Mouse (Mus musculus) forebrain, embryonic 11.5 days (tissue): ENCODE measurements around the gene Iqschfp. TPM values are rescaled to one million over a fixed set of nuclear protein-coding genes. Genes with fewer than 3 reads are reported as not detected.

ENCODE experiments used
- ATAC-seq: fragments of 200-750 bp; cut with Nextera tagmentation; replicated peaks from 2 replicates; pipeline ENCODE4 v1.8.0; 2017; ENCODE audit warnings: moderate TSS enrichment; ENCODE audit not compliant: low FRiP score
- DNase-seq: peaks from one replicate; pipeline ENCODE4 v3.0.0-alpha.2; 2017; ENCODE audit warnings: low spot score
- H3K27ac ChIP-seq: fragments of 300-500 bp; sonication (generic); 2 replicates; pipeline ENCODE4 v1.5.1; 2014; ENCODE audit warnings: low read depth, low read length
- H3K27me3 ChIP-seq: fragments of 300-500 bp; sonication (generic); 2 replicates; pipeline ENCODE4 v1.6.1; 2014; ENCODE audit warnings: mild to moderate bottlenecking, low read length, mixed read lengths; ENCODE audit not compliant: control insufficient read depth, insufficient read depth
- H3K36me3 ChIP-seq: fragments of 300-500 bp; sonication (generic); 2 replicates; pipeline ENCODE4 v1.6.1; 2014; ENCODE audit warnings: mild to moderate bottlenecking, low read length, moderate library complexity, mixed read lengths; ENCODE audit not compliant: control insufficient read depth, insufficient read depth
- H3K4me1 ChIP-seq: fragments of 300-500 bp; sonication (generic); replicated peaks from 2 replicates; pipeline ENCODE4 v1.6.1; 2014; ENCODE audit warnings: low read length, mixed read lengths; ENCODE audit not compliant: control insufficient read depth, insufficient read depth
- H3K4me2 ChIP-seq: fragments of 300-500 bp; sonication (generic); 2 replicates; pipeline ENCODE4 v1.6.1; 2014; ENCODE audit warnings: low read depth, mild to moderate bottlenecking, low read length, moderate library complexity, mixed read lengths; ENCODE audit not compliant: severe bottlenecking
- H3K4me3 ChIP-seq: fragments of 300-500 bp; sonication (generic); 2 replicates; pipeline ENCODE4 v1.5.1; 2014; ENCODE audit warnings: low read depth, low read length
- H3K9ac ChIP-seq: fragments of 300-500 bp; sonication (generic); 2 replicates; pipeline ENCODE4 v1.6.1; 2014; ENCODE audit warnings: low read length
- H3K9me3 ChIP-seq: fragments of 300-500 bp; sonication (generic); 2 replicates; pipeline ENCODE4 v1.6.1; 2016; ENCODE audit warnings: low read length, mixed read lengths; ENCODE audit not compliant: control insufficient read depth
- WGBS: fragments of 180-500 bp; shearing (Covaris S2); extraction: QIAGEN DNeasy Blood & Tissue Kit; methylation state at CpG from one replicate; pipeline ENCODE4 v1.1.7; 2014; 5-methylcytosine and 5-hydroxymethylcytosine counted together
- polyA plus RNA-seq: library from polyadenylated mRNA; unstranded; fragments of >200 nt; fragmentation: Nextera tagmentation; extraction: Ambion mirVana; gene quantifications from 2 replicates; pipeline ENCODE4 v1.2.1, GENCODE M21; 2014

Iqschfp gene
- polyA plus RNA-seq, 1 experiment from 2014 or later, result 1.3 TPM

GRCm38 (mm10) chr3:67931181-67931580, 39.1 kb downstream of the Iqschfp start:
- H3K36me3 ChIP-seq, result no peaks in the 10 kb centered on the region
- no peak overlapping the region for H3K9ac ChIP-seq
- ATAC-seq (no peak), DNase-seq (no peak)
- H3K4me2 ChIP-seq, result no peak overlapping the region
- H3K27ac ChIP-seq, result no peak overlapping the region
- H3K27me3 ChIP-seq, result no peaks in the 10 kb centered on the region
- WGBS, result 76% methylated on average over 8 of the region's 8 CpGs
- no peaks in the 10 kb centered on the region for H3K9me3 ChIP-seq
- H3K4me3 ChIP-seq, result no peak overlapping the region
- H3K4me1 ChIP-seq, result no peaks in the 10 kb centered on the region

GRCm38 (mm10) chr3:67931914-67932313, 39.9 kb downstream of the Iqschfp start:
- Histone ChIP-seq H3K36me3 (no peaks in the 10 kb centered on the region), H3K27ac (no peak overlapping the region), H3K4me2 (no peak overlapping the region), H3K4me1 (no peaks in the 10 kb centered on the region), H3K9me3 (no peaks in the 10 kb centered on the region), H3K9ac (no peak overlapping the region), H3K4me3 (no peak overlapping the region), H3K27me3 (no peaks in the 10 kb centered on the region)
- no peak for ATAC-seq
- DNase-seq, result no peak
- WGBS, result 83% methylated on average over 3 of the region's 3 CpGs

DNA sequence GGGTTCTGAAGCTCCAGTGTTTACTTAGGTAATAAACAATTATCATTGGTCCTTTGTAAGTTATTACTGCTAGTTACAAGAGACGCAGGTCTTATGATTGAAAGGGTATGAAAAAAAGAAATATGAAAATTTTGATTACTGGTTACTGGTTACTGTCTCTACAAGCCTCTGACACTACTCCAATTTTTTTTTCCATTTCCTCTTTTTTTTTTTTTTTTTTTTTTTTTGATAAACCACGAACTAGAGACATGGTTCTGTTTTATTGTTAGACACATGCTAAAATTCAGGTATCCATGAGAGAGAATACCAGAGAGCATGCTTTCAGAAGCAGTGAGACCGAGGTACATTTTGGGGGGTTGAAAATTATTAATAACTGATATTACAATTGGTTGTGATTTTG, 43.8 kb downstream of the Iqschfp start:
- H3K9ac ChIP-seq, result no peak overlapping the region
- ATAC-seq, result no peak
- H3K4me3 ChIP-seq, result no peak overlapping the region
- no peak overlapping the region for H3K27ac ChIP-seq
- no peak overlapping the region for H3K4me2 ChIP-seq
- no peaks in the 10 kb centered on the region for H3K36me3 ChIP-seq
- H3K4me1 ChIP-seq, result no peaks in the 10 kb centered on the region
- no peaks in the 10 kb centered on the region for H3K9me3 ChIP-seq
- H3K27me3 ChIP-seq, result no peaks in the 10 kb centered on the region
- WGBS, result 88% methylated on average over 3 of the region's 3 CpGs
- no peak for DNase-seq

DNA sequence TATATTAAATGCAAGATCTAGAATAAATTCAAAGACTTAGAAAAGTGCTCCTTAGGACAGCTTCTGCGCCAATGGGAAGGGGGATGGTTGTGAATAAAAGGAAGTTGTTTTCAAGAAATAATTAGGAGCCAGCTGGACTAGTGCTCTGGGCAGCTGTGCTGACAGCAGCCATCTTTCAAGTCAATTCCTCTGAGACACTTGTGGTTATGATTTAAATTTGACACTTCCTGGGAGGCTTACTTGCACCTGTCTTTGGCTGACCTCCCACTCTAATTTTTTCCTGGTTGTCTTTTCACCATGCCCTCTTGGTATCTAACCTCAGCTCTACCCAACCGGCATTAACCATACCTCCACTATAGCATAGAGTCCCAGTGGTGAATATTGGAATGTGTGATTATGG, 55.0 kb downstream of the Iqschfp start:
- no peaks in the 10 kb centered on the region for H3K27me3 ChIP-seq
- ATAC-seq, result no peak
- H3K4me1 ChIP-seq, result peaks cover under 1% of the 10 kb centered on the region; the same call in 1 of the 2 replicates
- DNase-seq, result no peak
- H3K9ac ChIP-seq, result no peak overlapping the region
- WGBS, result 82% methylated on average over 2 of the region's 2 CpGs
- no peak overlapping the region for H3K27ac ChIP-seq
- H3K36me3 ChIP-seq, result no peaks in the 10 kb centered on the region
- no peak overlapping the region for H3K4me3 ChIP-seq
- no peaks in the 10 kb centered on the region for H3K9me3 ChIP-seq
- H3K4me2 ChIP-seq, result no peak overlapping the region

DNA sequence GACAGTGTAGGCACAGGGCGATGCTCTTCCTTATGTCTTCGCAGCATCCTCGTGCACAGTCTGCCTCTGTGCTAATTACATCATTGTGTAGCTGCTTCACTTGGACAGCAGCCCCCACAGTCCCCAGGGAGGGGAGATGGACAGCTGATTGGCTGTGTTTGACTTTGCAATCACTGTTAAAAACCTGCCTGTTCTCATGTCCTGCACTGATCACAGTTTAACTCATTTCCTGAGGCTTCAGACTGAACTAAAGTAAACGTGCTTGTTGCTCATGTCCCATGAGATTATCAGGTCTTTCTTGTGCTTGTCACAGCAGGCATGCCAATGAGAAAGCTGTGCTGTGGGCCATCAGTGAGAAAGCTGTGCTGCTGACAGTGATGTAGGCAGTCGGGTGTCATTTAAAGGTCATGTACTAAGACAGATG, 60.5 kb downstream of the Iqschfp start:
- Histone ChIP-seq H3K27me3 (no peaks in the 10 kb centered on the region), H3K27ac (no peak overlapping the region), H3K4me2 (no peak overlapping the region), H3K9ac (0 out of 2 replicates have a peak overlapping the region, but pooled peaks have one; percentile 9), H3K9me3 (no peaks in the 10 kb centered on the region), H3K4me3 (no peak overlapping the region), H3K36me3 (no peaks in the 10 kb centered on the region), H3K4me1 (peaks cover 9% of the 10 kb centered on the region; the same call in 1 of the 2 replicates)
- WGBS, result 51% methylated on average over 5 of the region's 5 CpGs
- ATAC-seq (0 out of 2 replicates have a peak, but pooled peaks have one; percentile 20), DNase-seq (no peak)

- Histone ChIP-seq H3K36me3 (no peaks in the 10 kb centered on the region), H3K9ac (no peak overlapping the region), H3K27me3 (peaks cover 3% of the 10 kb centered on the region; the same call in 1 of the 2 replicates), H3K4me2 (no peak overlapping the region), H3K4me1 (peaks cover 9% of the 10 kb centered on the region; the same call in 1 of the 2 replicates), H3K9me3 (no peaks in the 10 kb centered on the region), H3K27ac (peak overlapping the region; percentile 50; the same call in 1 of the 2 replicates), H3K4me3 (no peak overlapping the region)
- 33% methylated on average over 5 of the region's 5 CpGs for WGBS
- DNase-seq (peak; percentile 81), ATAC-seq (peak; percentile 88)
These were observed 62.5 kb downstream of the Iqschfp start for GRCm38 (mm10) chr3:67954459-67955065.

GRCm38 (mm10) chr3:67959672-67960071, 67.6 kb downstream of the Iqschfp start:
- ATAC-seq, result no peak; the same call in none of the 2 replicates
- Histone ChIP-seq H3K27ac (no peak overlapping the region), H3K4me2 (no peak overlapping the region)

GRCm38 (mm10) chr3:67960133-67960532, 68.1 kb downstream of the Iqschfp start:
- Histone ChIP-seq H3K4me3 (no peak overlapping the region), H3K4me2 (no peak overlapping the region), H3K4me1 (peaks cover 2% of the 10 kb centered on the region; the same call in 1 of the 2 replicates), H3K27ac (no peak overlapping the region), H3K27me3 (peaks cover 3% of the 10 kb centered on the region; the same call in 1 of the 2 replicates), H3K36me3 (no peaks in the 10 kb centered on the region), H3K9ac (no peak overlapping the region), H3K9me3 (no peaks in the 10 kb centered on the region)
- ATAC-seq, result peak; percentile 73
- WGBS, result 11% methylated on average over 3 of the region's 3 CpGs
- DNase-seq, result no peak

More at GRCm38 (mm10) chr3:67959672-67960071, 67.6 kb downstream of the Iqschfp start:
- H3K36me3 ChIP-seq, result no peaks in the 10 kb centered on the region
- H3K4me1 ChIP-seq, result peaks cover 2% of the 10 kb centered on the region; the same call in 1 of the 2 replicates
- H3K27me3 ChIP-seq, result peaks cover 3% of the 10 kb centered on the region; the same call in 1 of the 2 replicates
- H3K9me3 ChIP-seq, result no peaks in the 10 kb centered on the region
- no peak overlapping the region for H3K4me3 ChIP-seq
- no peak for DNase-seq
- no peak overlapping the region for H3K9ac ChIP-seq
- 27% methylated on average over 7 of the region's 7 CpGs for WGBS

- ATAC-seq (no peak), DNase-seq (no peak)
- peaks cover 2% of the 10 kb centered on the region; the same call in 1 of the 2 replicates for H3K4me1 ChIP-seq
- no peaks in the 10 kb centered on the region for H3K36me3 ChIP-seq
- H3K27ac ChIP-seq, result no peak overlapping the region
- peaks cover 3% of the 10 kb centered on the region; the same call in 1 of the 2 replicates for H3K27me3 ChIP-seq
- H3K4me3 ChIP-seq, result no peak overlapping the region
- no peaks in the 10 kb centered on the region for H3K9me3 ChIP-seq
- no peak overlapping the region for H3K4me2 ChIP-seq
- H3K9ac ChIP-seq, result no peak overlapping the region
These were observed 68.7 kb downstream of the Iqschfp start for GRCm38 (mm10) chr3:67960727-67961126.
